Mouse (Mus musculus) midbrain, embryonic 14.5 days (tissue): ENCODE data around the gene Spaar. TPM values are rescaled to one million over a fixed set of nuclear protein-coding genes. Genes with fewer than 3 reads are reported as not detected.
A peak's percentile ranks its signal among the peaks of the same experiment; 100 is the strongest.

Source experiments
- ATAC-seq: fragments of 200-750 bp; cut with Nextera tagmentation; 2 replicates; pipeline ENCODE4 v1.8.0; 2017; ENCODE audit warnings: moderate number of reproducible peaks, moderate library complexity; ENCODE audit not compliant: low FRiP score, low TSS enrichment
- DNase-seq: peaks from one replicate; pipeline ENCODE4 v3.0.0-alpha.2; 2015
- H3K27ac ChIP-seq: fragments of 300-500 bp; sonication (generic); replicated peaks from 2 replicates; pipeline ENCODE4 v1.5.1; 2014; ENCODE audit warnings: mild to moderate bottlenecking, low read depth, low read length, moderate library complexity
- H3K27me3 ChIP-seq: fragments of 300-500 bp; sonication (generic); 2 replicates; pipeline ENCODE4 v1.6.1; 2014; ENCODE audit warnings: low read length, control low read depth, mixed read lengths; ENCODE audit not compliant: control insufficient read depth, insufficient read depth
- H3K36me3 ChIP-seq: fragments of 300-500 bp; sonication (generic); 2 replicates; pipeline ENCODE4 v1.6.1; 2014; ENCODE audit warnings: low read length, control low read depth; ENCODE audit not compliant: control insufficient read depth, insufficient read depth
- H3K4me1 ChIP-seq: fragments of 300-500 bp; sonication (generic); 2 replicates; pipeline ENCODE4 v1.6.1; 2014; ENCODE audit warnings: mild to moderate bottlenecking, antibody characterized with exemption, low read length, control low read depth; ENCODE audit not compliant: control insufficient read depth, insufficient read depth
- H3K4me2 ChIP-seq: fragments of 300-500 bp; sonication (generic); 2 replicates; pipeline ENCODE4 v1.6.1; 2014; ENCODE audit warnings: mild to moderate bottlenecking, low read length, moderate library complexity
- H3K4me3 ChIP-seq: fragments of 300-500 bp; sonication (generic); replicated peaks from 2 replicates; pipeline ENCODE4 v1.5.1; 2014; ENCODE audit warnings: low read depth, low read length
- H3K9ac ChIP-seq: fragments of 300-500 bp; sonication (generic); replicated peaks from 2 replicates; pipeline ENCODE4 v1.6.1; 2014; ENCODE audit warnings: mild to moderate bottlenecking, low read length, moderate library complexity
- H3K9me3 ChIP-seq: fragments of 300-500 bp; sonication (generic); 2 replicates; pipeline ENCODE4 v1.6.1; 2016; ENCODE audit warnings: low read length, control low read depth, mixed read lengths; ENCODE audit not compliant: control insufficient read depth
- WGBS: fragments of 180-500 bp; shearing (Covaris S2); extraction: QIAGEN DNeasy Blood & Tissue Kit; methylation state at CpG from one replicate; pipeline ENCODE4 v1.1.7; 2014; 5-methylcytosine and 5-hydroxymethylcytosine counted together
- polyA plus RNA-seq: library from polyadenylated mRNA; unstranded; fragments of >200 nt; fragmentation: Nextera tagmentation; extraction: Ambion mirVana; gene quantifications from 2 replicates; pipeline ENCODE4 v1.2.1, GENCODE M21; 2014

The Spaar gene
- polyA plus RNA-seq, 1 experiment from 2014 or later, result not detected

DNA sequence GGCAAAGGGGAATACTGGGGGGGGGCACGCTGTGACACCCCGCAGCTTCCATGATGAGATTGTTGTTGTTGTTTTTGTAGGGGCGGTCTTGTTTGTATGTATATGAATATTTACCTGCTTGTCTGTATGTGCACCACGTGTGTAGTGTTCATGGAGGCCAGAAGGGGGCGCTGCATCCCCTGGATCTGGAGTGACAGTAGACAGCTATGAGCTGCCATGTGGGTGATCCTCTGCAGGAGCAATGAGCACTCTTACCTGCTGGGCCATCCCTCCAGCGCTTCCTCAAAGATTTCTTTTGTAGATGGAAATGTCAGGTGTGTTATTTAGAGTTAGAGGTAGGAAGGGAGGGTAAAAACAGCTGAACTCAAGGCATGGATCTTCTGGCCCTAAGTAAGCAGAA is 26.4 kb upstream of the Spaar start:
- H3K9ac ChIP-seq, result no peak overlapping the region
- H3K27ac ChIP-seq, result no peak overlapping the region
- H3K4me3 ChIP-seq, result no peak overlapping the region
- H3K36me3 ChIP-seq, result no peaks in the 10 kb centered on the region
- H3K4me2 ChIP-seq, result no peak overlapping the region
- ATAC-seq, result no peak
- no peaks in the 10 kb centered on the region for H3K27me3 ChIP-seq
- H3K9me3 ChIP-seq, result no peaks in the 10 kb centered on the region
- WGBS, result 80% methylated on average over 6 of the region's 6 CpGs
- H3K4me1 ChIP-seq, result no peaks in the 10 kb centered on the region
- no peak for DNase-seq

- Histone ChIP-seq H3K4me2 (no peak overlapping the region), H3K9me3 (no peaks in the 10 kb centered on the region), H3K36me3 (no peaks in the 10 kb centered on the region), H3K27ac (no peak overlapping the region), H3K4me3 (no peak overlapping the region), H3K9ac (no peak overlapping the region), H3K27me3 (no peaks in the 10 kb centered on the region), H3K4me1 (no peaks in the 10 kb centered on the region)
- ATAC-seq (no peak), DNase-seq (no peak)
- WGBS, result 63% methylated on average over 8 of the region's 8 CpGs
Measured at GRCm38 (mm10) chr4:43703851-43704250, 26.0 kb upstream of the Spaar start.

GRCm38 (mm10) chr4:43705991-43706390 is 23.8 kb upstream of the Spaar start:
- DNase-seq, result no peak
- Histone ChIP-seq H3K9me3 (no peaks in the 10 kb centered on the region), H3K36me3 (no peaks in the 10 kb centered on the region), H3K27me3 (no peaks in the 10 kb centered on the region), H3K4me3 (no peak overlapping the region), H3K9ac (no peak overlapping the region), H3K4me2 (no peak overlapping the region), H3K27ac (no peak overlapping the region), H3K4me1 (no peaks in the 10 kb centered on the region)
- WGBS, result 90% methylated on average over 13 of the region's 13 CpGs
- ATAC-seq, result no peak

DNA sequence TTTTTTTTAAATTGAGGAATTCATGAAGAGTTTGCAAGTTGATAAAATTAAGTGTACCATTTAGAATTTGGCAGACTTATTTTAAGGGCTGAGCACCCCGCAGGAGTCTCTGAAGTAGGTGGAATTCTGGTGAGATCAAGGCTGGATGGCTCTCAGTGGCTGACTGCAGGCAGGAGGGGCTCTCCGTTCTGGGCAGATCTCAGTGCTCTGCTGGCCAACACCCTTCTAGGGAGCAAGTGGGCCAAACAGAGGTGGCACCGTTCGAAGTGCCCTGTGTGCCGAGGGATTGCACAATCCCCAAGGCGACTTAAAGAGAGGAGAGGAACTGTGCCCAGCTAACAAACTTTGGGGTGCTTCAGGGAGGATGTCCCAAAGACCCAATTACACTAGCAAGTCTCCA is 20.0 kb upstream of the Spaar start, which contains the start of gene Olfr71:
Olfr71 (minus strand) TSS at position 387 of the 400 bp plus-strand sequence.
- DNase-seq, result no peak
- Histone ChIP-seq H3K9ac (no peak within 1 kb of the TSS), H3K4me3 (no peak within 1 kb of the TSS), H3K36me3 (no peaks in the 10 kb centered on the region), H3K9me3 (no peaks in the 10 kb centered on the region), H3K4me2 (no peak within 1 kb of the TSS), H3K27me3 (no peaks in the 10 kb centered on the region), H3K4me1 (no peaks in the 10 kb centered on the region), H3K27ac (no peak within 1 kb of the TSS)
- ATAC-seq, result no peak
- WGBS, result 77% methylated on average over 6 of the region's 6 CpGs

- H3K4me2 ChIP-seq, result no peak overlapping the region
- 4% methylated on average over 2 of the region's 2 CpGs for WGBS
- no peak overlapping the region for H3K4me3 ChIP-seq
- ATAC-seq (no peak), DNase-seq (peak; percentile 84)
- no peaks in the 10 kb centered on the region for H3K4me1 ChIP-seq
- no peak overlapping the region for H3K9ac ChIP-seq
- H3K36me3 ChIP-seq, result no peaks in the 10 kb centered on the region
- H3K27me3 ChIP-seq, result no peaks in the 10 kb centered on the region
- no peaks in the 10 kb centered on the region for H3K9me3 ChIP-seq
- H3K27ac ChIP-seq, result no peak overlapping the region
Measured at GRCm38 (mm10) chr4:43711821-43712220, 18.0 kb upstream of the Spaar start.

- 40% methylated on average over 7 of the region's 7 CpGs for WGBS
- no peak overlapping the region for H3K27ac ChIP-seq
- H3K9ac ChIP-seq, result no peak overlapping the region
- H3K4me3 ChIP-seq, result no peak overlapping the region
- H3K36me3 ChIP-seq, result no peaks in the 10 kb centered on the region
- DNase-seq, result no peak
- ATAC-seq, result no peak
- H3K27me3 ChIP-seq, result no peaks in the 10 kb centered on the region
- H3K4me2 ChIP-seq, result no peak overlapping the region
- H3K4me1 ChIP-seq, result no peaks in the 10 kb centered on the region
- H3K9me3 ChIP-seq, result no peaks in the 10 kb centered on the region
Measured at GRCm38 (mm10) chr4:43713652-43714219, 16.1 kb upstream of the Spaar start.

- Histone ChIP-seq H3K4me3 (no peak overlapping the region), H3K27me3 (no peaks in the 10 kb centered on the region), H3K9ac (no peak overlapping the region), H3K4me2 (no peak overlapping the region), H3K27ac (no peak overlapping the region), H3K4me1 (no peaks in the 10 kb centered on the region), H3K9me3 (no peaks in the 10 kb centered on the region), H3K36me3 (no peaks in the 10 kb centered on the region)
- DNase-seq (peak; percentile 31), ATAC-seq (no peak)
- 65% methylated on average over 12 of the region's 16 CpGs for WGBS
Measured at GRCm38 (mm10) chr4:43720491-43721228, 9.2 kb upstream of the Spaar start.

DNA sequence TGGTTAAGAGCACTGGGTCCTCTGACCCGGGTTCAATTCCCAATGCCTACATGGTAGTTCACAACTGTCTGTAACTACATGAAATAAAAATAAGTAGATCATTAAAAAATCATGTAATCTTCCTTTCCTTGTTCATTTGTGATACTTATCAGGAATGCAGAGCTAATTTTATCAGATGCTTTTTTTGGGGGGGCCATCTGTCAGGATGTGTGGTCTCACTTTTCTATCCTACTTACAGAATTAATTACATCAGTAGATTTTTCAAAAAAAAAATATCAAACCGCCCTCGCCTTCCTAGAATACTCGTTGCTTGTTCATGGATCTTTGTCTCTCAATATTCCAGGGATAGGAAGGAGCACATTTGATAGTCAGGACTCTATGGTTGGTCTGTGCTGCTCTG is 7.6 kb upstream of the Spaar start:
- no peaks in the 10 kb centered on the region for H3K4me1 ChIP-seq
- 90% methylated on average over 4 of the region's 4 CpGs for WGBS
- H3K9me3 ChIP-seq, result no peaks in the 10 kb centered on the region
- no peak overlapping the region for H3K4me3 ChIP-seq
- H3K27me3 ChIP-seq, result no peaks in the 10 kb centered on the region
- ATAC-seq, result no peak
- H3K36me3 ChIP-seq, result no peaks in the 10 kb centered on the region
- no peak overlapping the region for H3K27ac ChIP-seq
- no peak for DNase-seq
- H3K9ac ChIP-seq, result no peak overlapping the region
- H3K4me2 ChIP-seq, result no peak overlapping the region

DNA sequence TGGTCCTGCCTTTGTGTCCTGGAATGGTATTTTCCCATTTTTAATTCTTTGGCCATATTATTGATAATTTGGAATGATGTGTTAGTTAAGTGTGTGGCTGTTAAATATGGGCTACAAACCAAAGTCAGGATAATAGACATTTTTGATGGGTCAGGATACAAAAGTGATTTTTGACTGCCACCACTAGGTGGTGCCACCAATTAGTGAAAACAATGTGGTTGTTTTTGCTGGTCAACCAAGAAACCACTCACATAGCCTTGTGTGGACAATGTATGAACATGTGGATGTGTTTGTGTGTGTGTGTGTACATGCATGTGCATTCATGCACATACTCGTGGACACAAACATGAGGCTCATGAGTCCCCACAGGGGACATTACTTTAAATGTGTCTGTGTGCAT is 5.1 kb upstream of the Spaar start:
- Histone ChIP-seq H3K4me3 (no peak overlapping the region), H3K4me1 (no peaks in the 10 kb centered on the region), H3K36me3 (no peaks in the 10 kb centered on the region), H3K27ac (no peak overlapping the region), H3K4me2 (no peak overlapping the region), H3K27me3 (no peaks in the 10 kb centered on the region), H3K9me3 (no peaks in the 10 kb centered on the region), H3K9ac (no peak overlapping the region)
- WGBS, result 33% methylated on average over 1 of the region's 1 CpGs
- peak; percentile 72 for DNase-seq
- no peak for ATAC-seq
